Mouse (Mus musculus) forebrain, embryonic 15.5 days (tissue): ENCODE measurements around the gene Hmgcl. TPM values are rescaled to one million over a fixed set of nuclear protein-coding genes. Genes with fewer than 3 reads are reported as not detected.
"Not testable (repeated sequence)": the region's sequence is repeated elsewhere in the genome, so short reads cannot be mapped to it uniquely, and the experiment has no call there.

Experiments used
- ATAC-seq: fragments of 200-750 bp; cut with Nextera tagmentation; replicated peaks from 2 replicates; pipeline ENCODE4 v1.8.0; 2017; ENCODE audit warnings: mild to moderate bottlenecking, moderate TSS enrichment, moderate library complexity
- H3K27ac ChIP-seq: fragments of 300-500 bp; sonication (generic); replicated peaks from 2 replicates; pipeline ENCODE4 v1.5.1; 2015; ENCODE audit warnings: mild to moderate bottlenecking, inconsistent platforms
- H3K27me3 ChIP-seq: fragments of 300-500 bp; sonication (generic); 2 replicates; pipeline ENCODE4 v1.6.1; 2015; ENCODE audit warnings: inconsistent platforms
- H3K36me3 ChIP-seq: fragments of 300-500 bp; sonication (generic); 2 replicates; pipeline ENCODE4 v1.6.1; 2015; ENCODE audit warnings: mild to moderate bottlenecking, inconsistent platforms
- H3K4me1 ChIP-seq: fragments of 300-500 bp; sonication (generic); 2 replicates; pipeline ENCODE4 v1.6.1; 2015; ENCODE audit warnings: inconsistent platforms
- H3K4me2 ChIP-seq: fragments of 300-500 bp; sonication (generic); replicated peaks from 2 replicates; pipeline ENCODE4 v1.6.1; 2015; ENCODE audit warnings: mild to moderate bottlenecking, inconsistent platforms
- H3K4me3 ChIP-seq: fragments of 300-500 bp; sonication (generic); 2 replicates; pipeline ENCODE4 v1.5.1; 2015; ENCODE audit warnings: mild to moderate bottlenecking, inconsistent platforms
- H3K9ac ChIP-seq: fragments of 300-500 bp; sonication (generic); replicated peaks from 2 replicates; pipeline ENCODE4 v1.6.1; 2015; ENCODE audit warnings: mild to moderate bottlenecking, inconsistent platforms
- H3K9me3 ChIP-seq: fragments of 300-500 bp; sonication (generic); 2 replicates; pipeline ENCODE4 v1.6.1; 2016; ENCODE audit warnings: inconsistent platforms
- WGBS: fragments of 180-500 bp; shearing (Covaris S2); methylation state at CpG from one replicate; pipeline ENCODE4 v1.1.7; 2015; ENCODE audit warnings: mixed read lengths; 5-methylcytosine and 5-hydroxymethylcytosine counted together
- polyA plus RNA-seq: library from polyadenylated mRNA; unstranded; fragments of >200 nt; fragmentation: Nextera tagmentation; extraction: Ambion mirVana; gene quantifications from 2 replicates; pipeline ENCODE4 v1.2.1, GENCODE M21; 2015

Gene Hmgcl
- polyA plus RNA-seq, 1 experiment from 2014 or later: 66.6 TPM

DNA sequence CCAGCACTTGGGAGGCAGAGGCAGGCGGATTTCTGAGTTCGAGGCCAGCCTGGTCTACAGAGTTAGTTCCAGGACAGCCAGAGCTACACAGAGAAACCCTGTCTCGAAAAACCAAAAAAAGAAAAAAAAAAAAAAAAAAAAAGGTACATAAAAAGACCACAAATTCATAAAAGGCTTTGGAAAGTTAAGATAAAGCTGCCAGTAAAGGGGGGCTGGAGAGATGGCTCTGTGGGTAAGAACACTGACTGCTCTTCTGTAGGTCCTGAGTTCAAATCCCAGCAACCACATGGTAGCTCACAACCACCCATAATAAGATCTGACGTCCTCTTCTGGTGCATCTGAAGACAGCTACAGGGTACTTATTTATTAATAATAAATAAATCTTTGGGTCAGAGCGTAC is 34.0 kb downstream of the Hmgcl start:
- H3K4me1 ChIP-seq, H3K27ac ChIP-seq, H3K9me3 ChIP-seq, H3K9ac ChIP-seq, H3K27me3 ChIP-seq, H3K4me2 ChIP-seq, ATAC-seq, H3K4me3 ChIP-seq: not testable (repeated sequence)
- peaks cover 33% of the 10 kb centered on the region for H3K36me3 ChIP-seq
- 95% methylated on average over 5 of the region's 5 CpGs for WGBS

DNA sequence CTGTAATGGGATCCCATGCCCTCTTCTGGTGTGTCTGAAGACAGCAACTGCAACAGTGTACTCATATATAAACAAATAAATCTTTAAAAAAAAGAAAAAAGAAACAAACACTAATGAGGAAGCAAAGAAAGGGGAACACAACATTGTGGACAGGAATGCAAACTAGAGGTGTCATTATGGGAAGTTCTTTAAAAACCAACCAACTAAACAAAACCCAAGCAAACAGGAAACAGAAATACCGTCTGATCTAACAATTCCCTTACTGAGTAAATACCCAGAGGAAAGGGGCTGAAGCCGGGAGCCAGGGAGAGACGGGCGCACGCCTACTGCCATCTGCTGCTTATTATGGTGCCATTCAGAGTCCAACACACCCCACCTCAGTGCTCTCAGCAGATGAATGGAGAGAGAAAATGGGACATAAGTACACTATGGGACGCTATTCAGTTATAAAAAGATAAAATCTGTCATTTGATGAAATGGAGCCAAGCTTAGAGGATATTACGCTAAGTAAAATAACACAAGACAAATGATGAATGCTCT is 35.3 kb downstream of the Hmgcl start:
- WGBS: 53% methylated on average over 7 of the region's 7 CpGs
- peaks cover 15% of the 10 kb centered on the region for H3K4me1 ChIP-seq
- H3K4me2 ChIP-seq: no peak overlapping the region
- H3K4me3 ChIP-seq: no peak overlapping the region
- no peak overlapping the region for H3K9ac ChIP-seq
- no peaks in the 10 kb centered on the region for H3K27me3 ChIP-seq
- H3K9me3 ChIP-seq: no peaks in the 10 kb centered on the region
- peak overlapping the region; percentile 38 for H3K27ac ChIP-seq
- peaks cover 24% of the 10 kb centered on the region for H3K36me3 ChIP-seq
- no peak for ATAC-seq

DNA sequence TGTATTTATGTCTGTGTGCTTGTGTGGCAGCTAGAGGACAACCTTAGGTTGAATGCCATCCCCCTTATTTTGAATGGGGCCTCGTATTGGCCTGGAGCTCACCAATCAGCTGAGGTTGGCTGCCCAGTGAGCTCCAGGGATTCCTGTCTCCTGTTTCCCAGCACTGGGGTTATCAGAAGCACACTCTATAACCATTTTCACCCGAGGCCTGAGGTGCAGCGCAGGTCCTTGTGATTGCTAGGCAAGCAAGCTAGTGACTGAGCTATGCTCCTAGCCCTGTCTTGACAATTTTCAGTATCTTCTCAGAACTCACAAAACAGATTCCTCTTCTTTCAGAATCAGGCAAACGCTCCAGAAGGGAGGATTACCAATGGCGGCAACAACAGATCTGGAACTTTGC is 38.3 kb downstream of the Hmgcl start:
- H3K27me3 ChIP-seq: no peaks in the 10 kb centered on the region
- no peak for ATAC-seq
- no peak overlapping the region for H3K27ac ChIP-seq
- no peak overlapping the region for H3K4me3 ChIP-seq
- peaks cover 21% of the 10 kb centered on the region for H3K4me1 ChIP-seq
- 91% methylated on average over 5 of the region's 5 CpGs for WGBS
- no peak overlapping the region for H3K9ac ChIP-seq
- H3K4me2 ChIP-seq: no peak overlapping the region
- H3K36me3 ChIP-seq: peaks cover 14% of the 10 kb centered on the region; the same call in 1 of the 2 replicates
- no peaks in the 10 kb centered on the region for H3K9me3 ChIP-seq

DNA sequence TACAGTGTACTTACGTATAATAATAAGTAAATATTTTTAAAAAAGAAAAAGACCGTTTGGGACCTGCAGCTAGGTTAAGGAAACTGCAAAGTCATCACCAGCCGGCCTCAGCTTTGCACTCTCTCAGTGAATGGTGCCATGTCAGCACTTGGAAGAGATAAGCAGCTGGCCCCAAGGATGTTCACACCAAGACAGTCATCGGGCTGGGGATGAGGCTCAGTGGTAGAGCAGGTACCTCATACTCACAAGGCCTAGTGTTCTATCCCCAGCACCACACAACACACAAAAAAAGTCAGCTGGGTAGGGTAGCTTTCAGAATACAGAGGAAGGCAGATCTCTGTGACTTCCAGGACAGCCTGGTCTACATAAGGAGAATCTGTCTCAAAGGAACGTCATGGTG is 38.9 kb downstream of the Hmgcl start:
- no peaks in the 10 kb centered on the region for H3K9me3 ChIP-seq
- no peak overlapping the region for H3K4me2 ChIP-seq
- H3K36me3 ChIP-seq: peaks cover 14% of the 10 kb centered on the region; the same call in 1 of the 2 replicates
- H3K27me3 ChIP-seq: no peaks in the 10 kb centered on the region
- no peak for ATAC-seq
- WGBS: 90% methylated on average over 5 of the region's 5 CpGs
- peaks cover 21% of the 10 kb centered on the region for H3K4me1 ChIP-seq
- no peak overlapping the region for H3K27ac ChIP-seq
- no peak overlapping the region for H3K4me3 ChIP-seq
- H3K9ac ChIP-seq: no peak overlapping the region

DNA sequence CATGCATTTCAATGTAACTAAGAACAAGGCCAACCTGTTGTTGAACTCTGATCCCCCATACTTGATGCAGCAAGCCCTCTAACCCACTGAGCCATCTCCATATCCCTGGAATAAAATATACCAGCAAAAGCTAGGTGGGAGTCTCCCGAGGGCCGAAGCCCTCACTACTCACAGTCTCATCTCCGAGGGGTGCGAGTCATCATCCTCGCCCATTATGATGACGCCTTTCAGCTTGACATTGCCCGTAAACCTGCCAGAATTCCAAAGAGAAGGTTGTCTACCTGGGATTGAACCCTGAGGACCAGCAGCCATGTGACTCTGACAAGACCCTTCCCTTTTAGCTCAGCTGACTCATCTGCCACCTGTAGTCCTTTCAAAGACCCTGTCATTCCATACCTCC is 39.5 kb downstream of the Hmgcl start:
- H3K4me3 ChIP-seq: peak overlapping the region; percentile 85
- H3K9ac ChIP-seq: no peak overlapping the region
- H3K36me3 ChIP-seq: peaks cover 14% of the 10 kb centered on the region; the same call in 1 of the 2 replicates
- H3K4me2 ChIP-seq: peak overlapping the region; percentile 93
- ATAC-seq: no peak
- WGBS: 92% methylated on average over 7 of the region's 7 CpGs
- peaks cover 21% of the 10 kb centered on the region for H3K4me1 ChIP-seq
- H3K27me3 ChIP-seq: no peaks in the 10 kb centered on the region
- H3K27ac ChIP-seq: no peak overlapping the region
- no peaks in the 10 kb centered on the region for H3K9me3 ChIP-seq

DNA sequence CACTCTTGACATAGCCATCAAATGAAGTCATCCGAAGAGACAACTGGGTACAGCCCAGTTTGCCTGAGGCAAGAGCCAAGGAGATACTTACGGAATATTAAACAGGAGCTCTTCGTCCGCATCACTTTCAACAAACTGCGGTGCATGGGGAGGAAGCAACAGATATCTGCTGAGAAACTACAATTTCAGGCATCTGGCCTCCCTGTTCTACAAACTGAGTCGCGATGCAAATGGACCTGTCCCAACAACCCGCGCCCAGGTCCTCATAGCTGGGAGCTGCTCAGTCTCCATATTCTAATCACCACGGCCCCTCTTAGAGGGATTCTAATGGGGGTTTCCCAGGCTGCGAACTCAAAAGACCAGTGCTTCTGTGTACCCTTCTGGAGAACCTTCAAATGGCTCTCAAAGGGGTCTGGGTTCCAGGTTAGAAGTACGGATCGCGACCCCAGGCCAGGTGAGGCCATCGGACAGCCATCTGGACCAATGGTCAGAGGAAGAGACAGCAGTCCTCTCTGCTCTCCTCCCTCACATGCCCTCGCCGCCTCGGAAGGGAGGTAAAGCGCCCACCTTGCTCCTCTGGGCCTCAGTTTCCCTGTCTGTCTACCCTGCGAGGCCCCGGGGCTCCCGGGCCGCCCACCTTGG is 40.2 kb downstream of the Hmgcl start:
- Histone ChIP-seq H3K4me3 (peak overlapping the region; percentile 85), H3K4me1 (peaks cover 21% of the 10 kb centered on the region), H3K27me3 (no peaks in the 10 kb centered on the region), H3K4me2 (peak overlapping the region; percentile 93), H3K9me3 (no peaks in the 10 kb centered on the region), H3K9ac (peak overlapping the region; percentile 91), H3K27ac (peak overlapping the region; percentile 91), H3K36me3 (peaks cover 9% of the 10 kb centered on the region; the same call in 1 of the 2 replicates)
- 5% methylated on average over 23 of the region's 23 CpGs for WGBS
- ATAC-seq: no peak

DNA sequence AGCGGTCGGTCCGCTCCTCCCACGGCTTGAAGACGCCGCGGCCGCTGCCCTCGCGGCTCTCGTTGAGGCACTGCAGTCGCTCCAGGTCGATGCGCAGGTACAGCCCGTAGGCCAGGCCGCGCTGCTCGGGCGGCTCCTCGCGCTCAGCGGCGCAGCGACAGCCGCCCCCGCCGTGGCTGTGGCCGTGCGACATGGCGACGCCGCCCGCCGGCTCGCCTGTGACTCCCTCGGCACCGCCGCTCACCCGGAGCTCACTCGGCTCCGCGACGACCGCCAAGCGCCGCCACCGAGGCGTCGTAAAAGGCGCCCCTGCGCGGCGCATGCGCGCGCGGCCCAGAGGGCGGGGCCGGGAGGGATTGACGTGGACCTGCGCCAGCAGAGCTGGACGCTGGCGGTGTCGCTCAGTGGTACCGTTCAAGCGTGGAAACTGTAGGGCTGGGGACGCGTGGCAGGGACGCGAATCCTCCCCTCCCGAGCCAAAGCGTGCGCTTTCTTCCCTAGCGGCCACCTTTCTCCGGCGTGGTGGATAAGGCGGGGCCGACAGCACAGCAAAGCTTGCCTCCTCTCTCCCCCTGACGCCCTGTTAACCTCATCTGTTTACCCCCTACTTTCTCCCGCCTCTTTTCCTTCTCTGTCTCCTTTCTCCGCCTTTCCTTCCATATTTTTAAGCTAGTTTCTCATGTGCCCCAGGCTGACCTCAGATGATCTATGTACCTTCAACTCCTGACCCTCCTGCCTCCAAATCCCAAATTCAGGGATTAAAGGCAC is 40.9 kb downstream of the Hmgcl start, which contains the start of gene Pithd1:
Gene Pithd1, minus strand, starts transcription at position 322 of the 768 bp plus-strand sequence.
- Histone ChIP-seq H3K27me3 (no peaks in the 10 kb centered on the region), H3K4me1 (peaks cover 21% of the 10 kb centered on the region), H3K9me3 (no peaks in the 10 kb centered on the region), H3K9ac (peak within 1 kb of the TSS; percentile 91), H3K4me2 (peak within 1 kb of the TSS; percentile 93), H3K36me3 (peaks cover 9% of the 10 kb centered on the region; the same call in 1 of the 2 replicates), H3K4me3 (peak within 1 kb of the TSS; percentile 85), H3K27ac (peak within 1 kb of the TSS; percentile 91)
- WGBS: under 1% methylated on average over 79 of the region's 81 CpGs
- peak; percentile 93 for ATAC-seq

DNA sequence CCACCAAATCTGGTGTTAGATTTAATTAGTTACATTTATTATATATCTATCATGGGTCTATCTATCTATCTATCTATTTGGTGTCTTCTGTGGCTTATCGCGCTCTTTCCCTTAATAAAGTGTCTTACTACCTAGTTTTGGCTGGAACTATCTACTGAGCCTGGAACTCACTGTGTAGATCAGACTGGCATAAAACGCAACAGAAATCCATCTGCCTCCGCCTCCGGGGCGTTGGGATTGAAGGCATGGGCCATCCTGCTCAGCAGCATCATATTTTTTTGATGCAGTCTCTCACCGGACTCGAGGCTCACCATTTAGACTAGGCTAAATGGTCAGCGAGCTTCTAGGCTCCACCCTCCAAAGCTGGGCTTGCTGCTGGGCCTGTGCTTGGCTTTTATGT is 41.5 kb downstream of the Hmgcl start:
- H3K9ac ChIP-seq: peak overlapping the region; percentile 91
- peak overlapping the region; percentile 93 for H3K4me2 ChIP-seq
- 71% methylated on average over 9 of the region's 9 CpGs for WGBS
- H3K4me3 ChIP-seq: peak overlapping the region; percentile 85
- peak overlapping the region; percentile 91 for H3K27ac ChIP-seq
- no peaks in the 10 kb centered on the region for H3K27me3 ChIP-seq
- H3K9me3 ChIP-seq: no peaks in the 10 kb centered on the region
- ATAC-seq: peak; percentile 11; the same call in 1 of the 2 replicates
- peaks cover 21% of the 10 kb centered on the region for H3K4me1 ChIP-seq
- peaks cover 9% of the 10 kb centered on the region; the same call in 1 of the 2 replicates for H3K36me3 ChIP-seq

DNA sequence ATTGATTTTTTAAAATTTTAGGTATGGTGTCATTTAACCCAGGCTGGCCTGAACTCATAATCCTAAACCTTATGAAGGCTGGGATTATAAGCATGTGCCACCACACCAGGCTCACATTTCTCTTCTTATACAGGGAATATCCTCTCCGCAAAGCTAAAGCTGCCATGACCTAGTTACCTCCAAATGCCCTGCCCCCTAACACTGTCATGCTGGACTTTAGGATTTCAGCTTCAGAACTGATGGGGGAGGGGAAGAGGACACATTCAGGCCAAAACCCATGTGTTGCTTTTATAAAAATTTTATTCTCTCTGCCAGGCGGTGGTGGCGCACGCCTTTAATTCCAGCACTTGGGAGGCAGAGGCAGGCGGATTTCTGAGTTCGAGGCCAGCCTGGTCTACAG is 47.7 kb downstream of the Hmgcl start:
- H3K4me2 ChIP-seq: no peak overlapping the region
- H3K36me3 ChIP-seq: no peaks in the 10 kb centered on the region
- H3K9ac ChIP-seq: no peak overlapping the region
- H3K9me3 ChIP-seq: no peaks in the 10 kb centered on the region
- H3K4me3 ChIP-seq: no peak overlapping the region
- H3K27ac ChIP-seq: no peak overlapping the region
- WGBS: 95% methylated on average over 6 of the region's 6 CpGs
- no peaks in the 10 kb centered on the region for H3K4me1 ChIP-seq
- ATAC-seq: no peak
- H3K27me3 ChIP-seq: no peaks in the 10 kb centered on the region

DNA sequence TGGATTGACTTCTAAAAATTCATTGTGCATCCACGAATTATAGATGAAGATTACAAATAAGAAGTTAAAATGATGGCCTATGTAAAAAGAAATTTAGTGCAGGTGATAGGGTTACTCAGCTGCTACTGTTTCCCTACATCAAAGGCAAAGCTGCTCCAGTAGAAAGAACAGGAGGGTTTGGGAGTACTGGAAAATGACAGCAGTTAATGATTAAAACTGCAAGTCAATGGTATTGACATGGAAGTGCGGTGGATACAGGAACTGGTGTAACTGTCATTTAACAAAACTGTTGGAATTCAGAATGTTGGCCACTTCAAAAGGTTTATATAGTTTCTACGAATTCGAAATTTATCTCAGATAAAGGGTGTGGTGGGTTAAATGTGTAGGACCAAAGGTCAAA is 48.9 kb downstream of the Hmgcl start:
- no peak overlapping the region for H3K27ac ChIP-seq
- no peak overlapping the region for H3K4me3 ChIP-seq
- H3K9me3 ChIP-seq: no peaks in the 10 kb centered on the region
- H3K4me2 ChIP-seq: no peak overlapping the region
- H3K9ac ChIP-seq: no peak overlapping the region
- H3K27me3 ChIP-seq: no peaks in the 10 kb centered on the region
- H3K4me1 ChIP-seq: no peaks in the 10 kb centered on the region
- H3K36me3 ChIP-seq: no peaks in the 10 kb centered on the region
- ATAC-seq: no peak
- 86% methylated on average over 4 of the region's 4 CpGs for WGBS

DNA sequence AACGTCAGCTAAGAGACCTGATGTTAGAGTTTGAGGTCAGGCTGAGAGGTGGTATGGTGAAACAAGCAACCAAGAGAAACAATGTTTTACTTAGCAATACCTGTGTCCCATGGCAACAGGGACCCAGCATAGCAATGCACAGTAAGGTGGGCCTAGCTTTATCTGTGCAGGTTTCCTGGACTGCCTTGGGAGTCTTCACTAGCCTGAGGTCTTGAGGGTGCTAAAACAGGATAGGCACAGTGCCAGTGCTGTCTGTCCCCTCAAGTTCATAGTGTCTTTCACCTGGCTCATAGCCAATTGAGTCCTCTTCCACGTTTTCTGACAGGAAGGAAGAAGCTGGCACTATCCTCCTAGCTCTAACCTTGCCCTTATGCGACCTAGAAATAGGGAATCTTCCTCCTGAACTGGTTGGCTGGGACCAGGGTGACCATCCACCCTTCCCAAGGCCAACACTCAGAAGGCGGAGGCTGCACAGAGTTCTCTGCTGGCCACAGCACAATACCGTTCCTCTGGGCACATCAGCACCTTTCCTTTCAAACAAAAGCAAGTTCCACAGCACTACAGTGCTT is 57.9 kb downstream of the Hmgcl start:
- Histone ChIP-seq H3K9ac (no peak overlapping the region), H3K4me3 (no peak overlapping the region), H3K36me3 (peaks cover 68% of the 10 kb centered on the region), H3K4me1 (no peaks in the 10 kb centered on the region), H3K9me3 (no peaks in the 10 kb centered on the region), H3K4me2 (no peak overlapping the region), H3K27ac (no peak overlapping the region), H3K27me3 (no peaks in the 10 kb centered on the region)
- 83% methylated on average over 5 of the region's 5 CpGs for WGBS
- ATAC-seq: no peak

DNA sequence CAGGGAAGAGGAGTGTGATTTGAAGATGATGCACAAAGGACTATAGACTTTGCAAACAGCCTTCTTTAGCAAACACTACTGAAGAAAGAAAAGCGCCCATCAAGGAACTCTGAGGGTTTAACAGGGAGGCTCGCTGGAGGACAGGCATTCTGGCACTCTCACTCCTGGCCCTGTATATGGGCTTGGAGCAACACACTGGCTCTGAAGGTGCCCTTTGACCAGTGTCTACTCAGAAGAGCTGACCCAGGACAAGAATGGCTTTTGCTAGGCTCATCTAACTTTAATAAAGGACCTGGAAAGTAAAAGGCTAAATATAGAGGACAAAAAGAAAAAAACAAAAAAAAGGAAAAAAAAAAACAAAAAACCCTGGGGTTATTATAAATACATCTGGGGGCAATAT is 58.7 kb downstream of the Hmgcl start:
- H3K4me1 ChIP-seq: no peaks in the 10 kb centered on the region
- no peak for ATAC-seq
- peaks cover 75% of the 10 kb centered on the region for H3K36me3 ChIP-seq
- no peak overlapping the region for H3K4me2 ChIP-seq
- WGBS: 90% methylated on average over 2 of the region's 2 CpGs
- no peaks in the 10 kb centered on the region for H3K9me3 ChIP-seq
- no peaks in the 10 kb centered on the region for H3K27me3 ChIP-seq
- H3K27ac ChIP-seq: no peak overlapping the region
- H3K4me3 ChIP-seq: no peak overlapping the region
- H3K9ac ChIP-seq: no peak overlapping the region
